Mouse (Mus musculus) natural killer cell, adult 2 months (primary cell): ENCODE data around the gene Prkab2.

Source experiments
- DNase-seq, 2 experiments: peaks; one replicate each; pipeline ENCODE4 v3.0.0; 2022; ENCODE audit warnings: low spot score in 2 of 2

The Prkab2 gene

DNA sequence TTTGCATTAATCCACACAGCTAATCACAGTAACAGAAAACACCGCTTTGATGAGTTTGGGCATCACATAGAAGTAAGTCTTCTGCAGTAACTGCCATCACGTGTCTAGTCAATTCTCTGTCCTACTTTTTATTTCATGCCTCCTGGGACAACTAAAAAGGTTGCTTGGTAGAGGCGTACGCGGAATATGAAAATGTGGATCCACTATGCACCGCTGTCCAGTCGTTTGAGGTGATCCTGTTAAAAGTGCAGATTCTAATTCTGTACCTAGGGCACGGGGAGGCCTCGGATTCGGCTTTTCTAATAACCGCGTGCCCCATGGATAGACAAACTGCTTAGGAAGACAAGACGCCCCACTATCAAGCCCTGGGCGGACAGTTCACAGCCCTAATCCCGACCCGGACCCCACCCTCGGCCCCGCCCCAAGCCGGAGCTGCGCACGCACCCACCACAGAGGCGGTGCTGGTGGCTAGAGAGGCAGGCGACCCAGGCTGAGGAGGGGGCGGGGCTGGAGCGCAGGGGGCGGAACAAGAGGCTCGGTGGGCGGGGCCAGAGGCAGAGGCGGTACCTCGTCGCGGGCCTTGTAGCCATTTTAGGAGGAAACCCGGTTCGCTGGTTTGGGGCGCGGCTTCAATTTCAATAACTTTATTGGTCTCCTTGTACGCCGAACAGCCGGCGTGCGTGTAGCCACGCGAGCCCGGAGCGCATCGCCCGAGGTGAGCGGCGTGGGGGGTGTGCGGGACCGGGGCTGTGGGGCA, at the start of gene Prkab2:
TSS of gene Prkab2 (plus strand) at position 539 of the 757 bp plus-strand sequence.
- peak; percentile 98 to 99 for DNase-seq

DNA sequence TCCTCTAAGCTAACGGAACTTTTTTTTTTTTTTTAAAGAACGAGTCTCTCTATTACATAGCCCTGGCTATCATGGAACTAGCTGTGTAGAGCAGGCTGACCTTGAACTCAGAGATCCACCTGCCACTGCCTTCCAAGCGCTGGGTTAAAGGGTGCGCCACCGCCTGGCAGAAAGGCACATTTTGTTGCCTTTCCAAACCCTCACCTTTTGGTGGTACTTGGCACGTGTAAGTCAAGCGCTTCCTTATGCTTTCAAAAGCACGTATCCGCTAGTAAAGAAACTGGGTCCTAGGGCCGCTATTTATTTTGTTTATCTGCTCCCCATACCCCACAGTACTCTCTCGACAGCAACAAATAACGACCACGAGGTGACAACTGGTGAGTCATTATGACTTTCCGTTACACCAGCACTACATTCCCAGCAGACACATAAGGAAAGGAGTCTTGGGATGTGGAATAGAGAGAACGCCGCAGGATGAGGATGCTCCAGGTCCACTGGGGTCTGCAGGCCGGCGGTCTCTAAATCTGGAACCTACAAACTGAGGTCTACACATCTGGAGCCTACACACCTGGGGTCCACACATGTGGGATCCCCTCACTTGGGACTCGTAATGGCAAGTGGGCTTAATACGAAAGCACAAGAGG, 48.7 kb upstream of the Prkab2 start:
- peak; percentile 49 to 72 for DNase-seq

DNA sequence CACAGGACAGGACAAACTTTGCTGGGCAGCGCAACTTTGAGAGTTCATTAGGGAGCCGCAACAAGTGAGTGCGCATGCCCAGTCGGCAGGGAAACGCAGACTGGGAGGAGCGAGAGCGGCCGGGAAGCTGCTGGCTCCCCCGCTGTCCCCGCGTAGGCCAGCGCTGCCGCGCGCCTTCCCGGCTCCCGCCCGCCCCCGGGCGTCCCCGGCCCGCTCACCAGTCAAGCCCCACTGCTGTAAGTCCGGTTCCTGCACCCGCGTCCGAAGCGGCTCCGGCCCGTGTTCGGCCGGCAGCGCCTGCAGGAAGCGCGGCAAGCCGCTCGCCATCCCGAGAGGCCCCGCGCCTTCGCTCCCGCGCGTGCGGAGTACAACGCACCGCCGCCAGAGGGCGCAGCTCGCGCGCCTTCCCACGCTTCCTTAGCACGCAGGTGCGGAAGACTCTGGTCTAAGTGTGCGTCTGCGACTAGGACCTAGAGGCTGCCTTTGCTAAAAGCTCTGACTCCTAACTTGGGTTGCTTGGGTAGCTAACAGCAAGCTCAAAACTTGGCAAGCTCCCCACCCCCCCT, 48.1 kb upstream of the Prkab2 start, which contains the start of gene Chd1l:
TSS of gene Chd1l (minus strand) at position 359 of the 566 bp plus-strand sequence.
- peak; percentile 88 to 92 for DNase-seq

DNA sequence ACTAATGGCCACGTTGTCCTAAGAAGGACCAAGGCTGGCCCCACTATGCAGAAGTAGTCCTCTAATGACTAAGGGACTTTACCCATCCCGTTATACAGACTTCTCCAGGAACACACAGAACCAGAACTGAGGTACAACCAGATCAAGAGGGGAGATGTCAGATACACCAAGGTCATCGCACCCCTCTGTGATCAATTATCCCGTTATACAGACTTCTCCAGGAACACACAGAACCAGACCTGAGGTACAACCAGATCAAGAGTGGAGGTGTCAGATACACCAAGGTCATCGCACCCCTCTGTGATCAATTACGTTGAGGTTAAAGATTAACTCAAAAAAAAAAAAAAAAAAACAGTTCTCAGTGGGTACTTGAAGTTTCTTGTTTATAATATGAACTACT, 47.0 kb upstream of the Prkab2 start:
- no peak for DNase-seq

DNA sequence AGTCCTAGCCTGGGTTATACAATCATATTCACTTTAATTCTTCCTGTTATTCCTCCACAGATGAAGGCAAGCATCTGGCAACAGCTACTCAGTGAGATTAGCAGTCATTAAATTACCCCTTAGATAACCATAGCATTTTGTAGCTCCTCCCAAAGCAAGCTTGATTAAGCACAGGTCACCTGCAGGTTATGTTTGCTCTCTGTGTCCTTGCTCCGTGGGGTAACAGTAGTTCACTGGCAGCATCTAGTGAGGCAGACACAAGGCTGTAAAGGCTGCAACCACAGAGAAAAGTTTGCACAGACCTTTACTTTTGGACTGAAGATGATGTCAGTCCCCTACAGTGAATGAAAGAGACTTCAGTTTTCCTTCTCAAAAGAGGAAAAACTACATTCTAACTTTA, 42.8 kb upstream of the Prkab2 start:
- no peak for DNase-seq

DNA sequence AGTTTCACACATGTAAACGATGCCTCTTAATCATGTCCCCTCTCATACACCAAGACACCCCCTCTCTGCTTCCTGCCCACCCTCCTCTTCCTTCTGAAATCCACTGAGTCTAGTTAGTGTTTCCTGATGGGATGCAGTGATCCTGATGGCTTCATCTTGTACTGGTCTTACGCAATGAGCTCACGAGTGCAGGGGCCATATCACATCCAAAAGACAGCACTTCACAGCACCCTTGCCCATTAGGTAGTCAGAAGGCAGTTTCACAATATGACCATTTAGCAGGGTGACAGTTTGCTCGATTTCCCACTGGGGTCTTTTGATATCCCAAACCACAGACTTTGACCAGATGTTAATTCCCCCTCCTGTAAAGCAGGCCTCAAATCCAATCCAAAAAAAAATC, 42.1 kb upstream of the Prkab2 start:
- no peak for DNase-seq

DNA sequence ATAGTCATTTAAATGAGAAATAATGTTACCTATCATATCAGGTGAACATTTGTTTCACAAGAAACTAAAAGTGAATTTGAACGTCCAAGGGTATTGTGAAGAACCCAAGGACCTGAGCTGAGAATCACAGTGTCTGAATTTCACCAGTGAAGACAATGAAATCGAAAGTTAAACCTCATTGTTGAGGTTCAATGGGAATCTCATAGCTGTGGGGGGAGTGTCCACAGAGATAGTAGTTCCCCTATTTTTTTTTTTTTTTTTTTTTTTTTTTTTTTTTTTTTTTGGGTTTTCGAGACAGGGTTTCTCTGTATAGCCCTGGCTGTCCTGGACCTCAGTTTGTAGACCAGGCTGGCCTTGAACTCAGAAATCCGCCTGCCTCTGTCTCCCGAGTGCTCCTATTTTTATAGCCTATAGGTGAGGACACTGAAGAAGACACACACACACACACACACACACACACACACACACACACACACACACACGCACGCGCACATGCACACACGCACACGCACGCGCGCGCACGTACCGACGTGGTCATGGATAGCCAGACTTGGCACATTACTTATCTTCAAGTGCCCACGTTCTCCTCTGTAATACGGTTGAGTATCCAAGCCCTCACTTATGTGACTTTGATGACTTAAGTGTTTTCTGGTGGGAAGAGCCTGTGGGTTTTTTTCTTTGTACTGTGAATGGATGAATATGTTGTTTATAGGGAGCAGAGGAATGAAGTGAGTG, 40.7 kb upstream of the Prkab2 start:
- DNase-seq, result no peak

DNA sequence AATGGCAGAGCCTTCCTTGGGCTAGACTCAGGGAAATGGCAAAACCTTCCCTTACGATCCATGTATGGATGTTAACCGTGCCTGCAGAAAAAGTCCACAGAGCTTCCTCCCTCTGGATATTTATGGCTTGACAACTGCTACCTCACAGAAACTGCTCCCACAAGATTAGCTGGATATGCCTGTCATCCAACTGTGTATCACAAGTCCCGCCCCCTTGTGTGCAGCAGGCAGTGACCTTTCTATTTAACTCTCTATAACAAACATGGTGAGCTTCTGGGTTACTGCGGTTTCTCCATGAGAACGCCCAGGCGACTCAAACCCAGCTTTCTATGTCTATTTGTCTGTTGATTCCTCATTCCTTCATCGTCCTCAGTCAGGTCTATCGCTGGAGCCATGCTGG, 40.1 kb upstream of the Prkab2 start:
- DNase-seq, result no peak

DNA sequence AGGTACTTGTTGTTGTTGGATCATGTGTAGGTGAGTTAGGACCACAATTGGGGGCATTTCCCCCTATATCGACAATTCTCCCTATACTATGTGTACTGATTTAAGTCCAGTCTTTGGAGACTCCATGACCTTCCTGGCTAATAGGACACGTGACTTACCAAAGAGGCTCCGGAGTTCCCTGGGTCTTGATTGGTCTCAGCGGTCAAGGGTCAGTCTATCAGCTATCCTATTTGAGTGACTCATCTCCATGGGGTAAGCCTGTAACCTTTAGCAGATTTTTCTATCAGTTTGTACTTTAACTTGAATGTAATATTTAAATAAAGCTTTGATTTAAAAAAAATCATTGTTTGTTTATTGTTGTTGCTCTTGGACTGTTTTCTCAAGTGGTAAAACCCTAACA, 37.3 kb upstream of the Prkab2 start:
- DNase-seq, result no peak

DNA sequence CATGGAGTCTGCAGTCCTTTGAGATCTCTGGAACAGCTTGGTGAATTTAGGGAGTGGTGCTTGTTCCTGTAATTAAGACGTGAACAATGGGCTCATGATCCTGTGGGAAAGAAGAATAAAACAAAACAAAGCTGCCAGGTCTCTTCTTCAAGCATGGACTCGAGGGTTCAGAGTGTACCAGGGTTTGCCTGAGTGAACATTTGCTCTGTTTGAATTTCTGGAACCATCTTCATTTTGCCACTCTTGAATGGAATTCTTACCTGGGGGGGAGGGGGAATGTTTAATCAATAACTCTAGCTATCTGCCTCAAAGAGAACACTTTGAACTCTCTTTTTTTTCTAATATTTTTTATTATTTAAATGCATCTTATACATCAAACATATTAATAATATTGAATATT, 33.4 kb upstream of the Prkab2 start:
- DNase-seq, result no peak

DNA sequence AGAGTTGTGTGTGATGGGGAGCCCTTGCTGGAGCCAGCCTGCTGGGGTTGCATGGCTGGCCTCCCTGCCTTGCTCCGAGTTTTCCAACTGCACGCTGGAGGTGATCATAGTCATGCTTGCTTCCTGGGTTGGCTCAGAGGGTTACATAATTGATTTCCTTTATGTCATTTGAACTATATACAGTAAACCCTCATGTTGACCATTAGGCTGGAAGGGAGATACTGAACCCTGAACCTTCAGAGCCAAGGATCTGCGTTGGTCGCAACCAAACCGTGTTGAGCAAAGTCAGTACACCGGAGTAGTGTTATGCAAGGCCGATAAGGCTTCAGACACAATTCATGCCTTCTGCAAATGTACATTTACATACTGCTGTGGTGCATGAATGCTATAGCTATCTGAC, 30.1 kb upstream of the Prkab2 start:
- no peak for DNase-seq

DNA sequence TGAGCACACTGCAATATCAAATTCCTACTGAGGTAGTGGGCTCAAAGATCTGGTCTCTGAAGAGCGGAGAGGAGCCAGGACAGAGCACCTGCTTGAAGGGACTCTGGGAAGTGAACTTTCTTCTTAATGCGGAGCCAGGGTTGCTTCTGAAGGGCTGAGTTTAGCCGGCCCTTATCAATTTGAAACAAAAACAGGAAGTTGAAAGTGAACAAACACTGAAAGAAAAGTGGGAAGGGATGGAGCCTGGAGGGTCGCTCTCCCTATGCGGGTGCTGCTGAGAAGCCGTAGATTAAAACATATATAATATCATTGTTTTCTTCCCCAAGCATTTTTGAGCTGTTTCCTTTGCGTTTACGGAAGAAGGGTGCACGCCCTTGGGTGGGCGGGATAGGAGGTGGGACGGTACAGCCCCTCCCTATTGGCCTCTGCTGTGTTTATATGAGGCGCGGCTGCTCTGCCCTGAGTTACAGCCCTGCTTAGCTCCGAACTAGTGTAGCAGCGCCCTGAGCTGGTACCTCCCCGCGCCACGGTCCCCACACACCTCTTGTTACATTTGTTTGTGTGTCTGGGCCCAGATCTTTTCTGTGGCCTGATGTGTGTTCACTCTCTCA, 29.5 kb upstream of the Prkab2 start, which contains the start of gene Fmo5:
TSS of gene Fmo5 (plus strand) at position 414 of the 611 bp plus-strand sequence.
- peak; percentile 52 to 63 for DNase-seq

DNA sequence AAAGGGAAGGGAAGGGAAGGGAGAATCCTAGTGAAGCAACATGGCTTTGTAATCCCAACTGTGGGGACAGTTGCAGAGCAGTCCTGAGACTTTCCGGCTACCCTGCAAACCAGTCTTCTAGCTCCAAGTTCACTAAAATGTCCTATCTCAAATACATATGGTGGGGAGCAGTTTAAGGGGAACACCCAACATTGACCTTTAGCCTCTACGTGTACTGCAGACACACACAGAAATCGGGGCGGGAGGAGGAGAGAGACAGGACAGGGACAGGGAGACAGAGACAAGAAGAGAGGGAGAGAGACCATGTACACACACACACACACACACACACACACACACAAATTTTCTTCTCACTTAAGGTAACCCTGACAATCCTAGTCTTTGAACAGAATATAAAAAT, 28.1 kb upstream of the Prkab2 start:
- DNase-seq, result no peak

DNA sequence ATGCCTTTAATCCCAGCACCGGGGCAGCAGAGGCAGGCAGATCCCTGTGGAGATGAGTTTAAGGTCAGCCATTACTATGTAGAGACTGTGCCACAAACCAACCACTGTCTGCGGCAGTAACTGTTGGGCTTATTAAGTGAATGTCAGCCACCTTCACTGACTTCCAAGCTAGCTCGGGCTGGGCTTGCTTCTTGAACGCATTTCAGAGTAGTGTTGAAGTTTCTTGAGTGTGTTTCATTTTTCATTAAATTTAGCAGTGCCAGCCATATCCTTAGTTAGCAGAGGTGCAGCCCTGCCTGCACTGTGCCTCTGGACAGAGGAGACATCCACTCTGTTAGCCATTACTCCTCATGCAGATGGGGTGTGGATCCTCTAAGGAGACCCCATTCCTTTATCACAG, 27.2 kb upstream of the Prkab2 start:
- no peak for DNase-seq

DNA sequence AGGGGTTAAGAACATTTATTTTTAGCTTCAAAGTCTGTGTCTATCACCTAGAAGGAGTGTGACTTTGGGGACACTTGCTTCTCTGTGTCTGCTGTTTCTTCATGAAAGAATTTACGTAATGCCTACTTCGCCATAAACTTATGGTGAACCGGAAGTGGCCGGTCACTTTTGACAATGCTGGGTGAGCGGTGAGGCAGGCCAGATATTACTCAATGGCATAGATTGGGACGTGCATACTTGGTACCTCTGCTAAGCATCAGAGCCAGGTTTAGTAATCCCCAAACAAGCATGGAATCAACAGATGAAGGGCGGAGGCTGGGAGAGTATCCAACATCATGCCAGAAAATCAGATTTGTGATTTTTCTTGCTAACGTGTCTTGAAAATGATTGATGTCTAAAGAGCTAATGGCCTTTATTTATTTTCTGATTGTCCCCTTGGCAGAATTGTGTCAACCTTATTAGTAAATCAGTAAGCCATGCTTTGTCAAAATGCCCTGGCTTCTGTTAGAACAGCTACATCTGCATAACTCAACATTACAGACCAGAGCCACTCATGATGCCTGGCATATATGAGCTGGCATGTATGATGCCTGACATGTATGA, 26.6 kb upstream of the Prkab2 start:
- no peak for DNase-seq

DNA sequence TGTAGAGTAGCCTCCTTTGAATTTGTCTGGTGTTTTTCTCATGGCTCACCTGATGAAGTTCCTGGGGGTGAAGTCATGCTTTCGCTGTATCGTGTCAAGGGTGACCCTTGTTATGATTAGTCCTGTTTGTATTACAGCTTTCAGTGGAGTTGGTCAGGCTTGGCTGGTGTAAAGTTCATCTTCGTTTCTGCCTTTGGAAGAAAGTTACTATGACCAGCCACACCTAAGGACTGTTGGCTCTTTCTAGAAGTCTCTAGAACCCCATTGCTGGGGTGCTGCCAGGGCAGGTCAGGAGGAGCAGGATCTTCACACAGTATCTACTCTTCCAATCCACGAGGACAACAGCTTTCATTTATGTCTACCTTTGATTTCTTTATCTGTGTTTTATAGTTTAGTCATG, 24.5 kb upstream of the Prkab2 start:
- DNase-seq, result no peak

DNA sequence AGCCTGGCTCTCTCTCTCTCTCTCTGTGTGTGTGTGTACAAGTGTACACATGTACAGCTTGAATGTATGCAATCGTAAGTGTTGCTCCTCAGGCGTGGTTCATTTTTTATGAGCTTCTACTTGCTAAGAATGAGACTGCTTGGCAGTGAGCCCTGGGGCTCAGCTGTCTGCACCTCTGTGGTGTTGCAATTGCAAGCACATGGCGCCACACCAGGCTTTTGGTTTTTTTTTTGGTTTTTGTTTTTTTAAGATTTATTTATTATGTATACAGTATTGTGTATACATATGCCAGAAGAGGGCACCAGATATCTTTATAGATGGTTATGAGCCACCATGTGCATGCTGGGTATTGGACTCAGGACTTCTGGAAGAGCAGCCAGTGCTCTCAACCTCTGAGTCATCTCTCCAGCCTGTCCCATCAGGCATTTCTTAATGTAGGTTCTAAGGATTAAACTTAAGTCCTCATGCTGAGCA, 23.7 kb upstream of the Prkab2 start:
- no peak for DNase-seq

DNA sequence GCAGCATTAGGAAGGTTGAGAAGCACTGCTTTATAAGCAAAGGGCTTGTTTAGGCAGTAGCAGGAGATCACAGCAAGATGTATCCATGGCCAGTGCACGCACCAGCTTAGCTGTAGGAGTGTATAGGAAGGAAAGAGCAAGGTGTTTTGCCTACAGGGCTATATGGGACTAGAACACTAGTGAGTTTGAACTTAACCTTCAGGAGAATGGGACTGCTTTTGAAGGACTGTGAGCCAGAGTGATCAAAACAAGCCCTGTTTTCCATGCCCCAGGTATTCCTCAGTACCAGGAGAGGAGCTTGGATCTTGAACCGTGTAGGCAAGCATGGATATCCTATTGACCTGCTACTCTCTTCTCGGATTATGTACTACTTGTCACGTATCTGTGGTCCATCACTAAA, 16.6 kb upstream of the Prkab2 start:
- DNase-seq, result no peak

DNA sequence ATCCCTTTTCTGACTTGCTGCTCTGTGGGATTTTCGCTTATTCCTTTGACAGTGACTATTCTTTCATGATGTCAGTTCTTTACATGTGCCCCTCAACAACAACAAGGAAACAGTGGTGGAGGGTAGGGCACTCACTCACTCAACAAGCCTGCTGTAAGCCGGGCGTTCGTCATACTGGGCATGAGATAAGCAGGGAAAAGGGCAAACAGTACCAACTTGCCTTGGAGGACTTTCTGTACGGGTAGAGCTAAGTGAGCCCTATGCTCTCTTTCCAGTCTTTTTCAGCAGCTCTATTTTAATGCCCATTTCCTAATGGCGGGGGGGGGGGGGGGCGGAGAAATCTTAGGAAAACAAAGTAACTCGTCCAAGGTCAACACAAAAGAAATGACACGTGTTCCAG, 16.0 kb upstream of the Prkab2 start:
- DNase-seq, result no peak

DNA sequence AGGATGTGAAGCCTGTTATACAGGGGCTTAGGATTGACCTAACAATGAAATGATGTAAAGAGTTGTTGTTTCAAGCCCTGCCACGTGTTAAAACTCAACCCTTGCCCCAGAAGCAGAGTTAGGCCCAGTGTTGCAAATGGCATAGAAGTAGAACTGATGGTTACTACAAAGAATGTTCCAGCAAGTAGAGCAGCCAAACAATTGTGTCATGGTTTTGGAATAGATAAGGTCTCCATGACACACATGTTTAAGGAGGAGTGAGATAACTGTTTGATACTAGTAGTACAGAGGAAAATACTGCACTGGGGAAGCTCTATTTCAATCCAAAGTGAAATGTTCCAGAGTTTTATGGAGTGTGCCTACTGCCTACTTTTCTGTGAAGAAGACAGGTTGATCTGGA, 9.5 kb upstream of the Prkab2 start:
- DNase-seq, result no peak

DNA sequence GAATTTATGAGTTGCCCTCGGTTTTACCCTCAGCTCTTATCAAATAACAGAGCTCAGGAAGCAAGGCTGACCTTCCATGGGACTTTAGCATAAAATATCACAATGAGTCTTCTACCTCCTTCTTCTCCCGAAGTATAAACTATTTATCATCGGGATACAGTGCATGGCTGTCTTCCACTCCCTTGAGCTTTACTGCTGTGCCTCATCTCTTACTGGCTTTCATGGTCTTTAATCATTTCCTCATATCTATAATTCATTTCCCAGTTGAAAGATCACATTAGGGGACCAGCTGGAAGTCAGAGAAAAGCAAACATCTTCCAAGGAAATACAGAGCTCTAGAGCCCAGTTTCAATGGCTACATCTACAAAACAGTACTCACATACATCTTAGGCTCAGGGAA, 9.0 kb upstream of the Prkab2 start:
- DNase-seq, result no peak
